Mouse (Mus musculus) v-Abl transformed pro-B cells (cell line): ENCODE results near the gene Cep41.

Experiments
- in situ Hi-C, 2 experiments: fragments of 400-800 bp; cut with MboI; formaldehyde crosslinking; loops; one replicate each; pipeline ENCODE4 v1.15.1; 2025; ENCODE audit not compliant: unreplicated experiment in 2 of 2

Gene Cep41

GRCm38 (mm10) chr6:30636186-30636842 lies 57.2 kb downstream of the Cep41 start:
- in situ Hi-C loops = no loop called here

GRCm38 (mm10) chr6:30635361-30635862 lies 58.1 kb downstream of the Cep41 start:
- in situ Hi-C loops = no loop called here

- in situ Hi-C loops = no loop called here
Observed at GRCm38 (mm10) chr6:30629989-30630388, 63.6 kb downstream of the Cep41 start.

GRCm38 (mm10) chr6:30628152-30628551 lies 65.4 kb downstream of the Cep41 start:
- in situ Hi-C loops = no loop called here

- in situ Hi-C loops = no loop called here
Observed at GRCm38 (mm10) chr6:30624763-30625162, 68.8 kb downstream of the Cep41 start.

- in situ Hi-C loops = no loop called here
Observed at GRCm38 (mm10) chr6:30621986-30622389, 71.6 kb downstream of the Cep41 start.

- in situ Hi-C loops = no loop called here
Observed at GRCm38 (mm10) chr6:30620994-30621393, 72.6 kb downstream of the Cep41 start.

- in situ Hi-C loops = no loop called here
Observed at GRCm38 (mm10) chr6:30620591-30620990, 73.0 kb downstream of the Cep41 start.

GRCm38 (mm10) chr6:30619606-30620005 lies 73.9 kb downstream of the Cep41 start:
- in situ Hi-C loops = no loop called here

GRCm38 (mm10) chr6:30618735-30619134 lies 74.8 kb downstream of the Cep41 start:
- in situ Hi-C loops = no loop called here

GRCm38 (mm10) chr6:30617959-30618590 lies 75.5 kb downstream of the Cep41 start:
- in situ Hi-C loops = no loop called here

- in situ Hi-C loops = no loop called here
Observed at GRCm38 (mm10) chr6:30617020-30617958, 76.3 kb downstream of the Cep41 start.

GRCm38 (mm10) chr6:30616491-30616941 lies 77.0 kb downstream of the Cep41 start:
- in situ Hi-C loops = no loop called here

- in situ Hi-C loops = no loop called here
Observed at GRCm38 (mm10) chr6:30615741-30616140, 77.8 kb downstream of the Cep41 start.

- in situ Hi-C loops = no loop called here
Observed at GRCm38 (mm10) chr6:30614251-30614650, 79.3 kb downstream of the Cep41 start.

- in situ Hi-C loops = no loop called here
Observed at GRCm38 (mm10) chr6:30611212-30611611, 82.3 kb downstream of the Cep41 start.

- in situ Hi-C loops = no loop called here
Observed at GRCm38 (mm10) chr6:30610710-30611109, 82.8 kb downstream of the Cep41 start, which contains the start of gene Cpa5. Cpa5 (plus strand) TSS chr6:30611010.

- in situ Hi-C loops = no loop called here
Observed at GRCm38 (mm10) chr6:30605672-30606071, 87.9 kb downstream of the Cep41 start.

GRCm38 (mm10) chr6:30605111-30605510 lies 88.4 kb downstream of the Cep41 start:
- in situ Hi-C loops = no loop called here

- in situ Hi-C loops = no loop called here
Observed at GRCm38 (mm10) chr6:30604342-30604867, 89.1 kb downstream of the Cep41 start.
